8 mouse cellular contexts compared by ENCODE assay signal in genomic region chr6:134189174-134189573, GRCm38 (mm10).
DNase-seq lines count a peak whose midpoint lies in the region; ATAC-seq and TF ChIP-seq lines count a peak whose summit lies in the region.

No protein-coding gene starts in this region.

- no peaks in the 10 kb centered on the region for H3K27me3 ChIP-seq in forebrain, embryonic 10.5 days (ENCODE audit: poor library complexity, severe bottlenecking)
- H3K27me3 ChIP-seq in forebrain, postnatal 0 days (ENCODE audit: insufficient read depth, low read length) = no peaks in the 10 kb centered on the region
- H3K27me3 ChIP-seq in lung, embryonic 16.5 days (ENCODE audit: control insufficient read depth, insufficient read depth, low read depth, low read length) = no peaks in the 10 kb centered on the region
- H3K27me3 ChIP-seq in limb, embryonic 12.5 days = no peaks in the 10 kb centered on the region
- H3K27me3 ChIP-seq in stomach, embryonic 14.5 days (ENCODE audit: control insufficient read depth, insufficient read depth, low read length) = no peaks in the 10 kb centered on the region

- DNase-seq in forebrain, embryonic 10.5 days (ENCODE audit: extremely low spot score, low spot score) = no peak
- no peak for DNase-seq in forebrain, postnatal 0 days
- no peak for DNase-seq in lung, postnatal 25 days (ENCODE audit: low spot score)
- no peak for DNase-seq in right cerebral cortex, adult 2 months (ENCODE audit: low spot score in 2 of 2)
- no peak for DNase-seq in layer of hippocampus, postnatal 14 days (ENCODE audit: low spot score in 2 of 2)

- H3K4me2 ChIP-seq in forebrain, postnatal 0 days (ENCODE audit: low read depth) = no peak overlapping the region
- peak overlapping the region; percentile 32; the same call in 1 of the 2 replicates for H3K4me2 ChIP-seq in lung, embryonic 16.5 days (ENCODE audit: low read depth, low read length)
- no peak overlapping the region for H3K4me2 ChIP-seq in limb, embryonic 12.5 days
- no peak overlapping the region for H3K4me2 ChIP-seq in stomach, embryonic 14.5 days (replicated peaks; ENCODE audit: low read depth, low read length)

- H3K9ac ChIP-seq in forebrain, postnatal 0 days = no peak overlapping the region
- no peak overlapping the region for H3K9ac ChIP-seq in lung, embryonic 16.5 days (ENCODE audit: low read length)
- H3K9ac ChIP-seq in limb, embryonic 12.5 days (replicated peaks) = no peak overlapping the region
- no peak overlapping the region for H3K9ac ChIP-seq in stomach, embryonic 14.5 days (replicated peaks; ENCODE audit: low read depth, low read length)

- no peak overlapping the region for H3K4me3 ChIP-seq in forebrain, embryonic 10.5 days
- no peak overlapping the region for H3K4me3 ChIP-seq in forebrain, postnatal 0 days (ENCODE audit: low read depth, low read length)
- H3K4me3 ChIP-seq in lung, embryonic 16.5 days (ENCODE audit: low read length) = no peak overlapping the region
- H3K4me3 ChIP-seq in limb, embryonic 12.5 days (replicated peaks) = no peak overlapping the region
- no peak overlapping the region for H3K4me3 ChIP-seq in stomach, embryonic 14.5 days (ENCODE audit: low read depth, low read length)

- peaks cover 30% of the 10 kb centered on the region for H3K4me1 ChIP-seq in forebrain, embryonic 10.5 days
- H3K4me1 ChIP-seq in forebrain, postnatal 0 days (ENCODE audit: insufficient read depth) = 0 out of 2 replicates have a peak, but pooled peaks cover 13% of the 10 kb centered on the region
- H3K4me1 ChIP-seq in lung, embryonic 16.5 days (replicated peaks; ENCODE audit: control insufficient read depth, insufficient read depth, low read length) = peaks cover 58% of the 10 kb centered on the region
- peaks cover 31% of the 10 kb centered on the region for H3K4me1 ChIP-seq in limb, embryonic 12.5 days (replicated peaks)
- peaks cover 16% of the 10 kb centered on the region; the same call in 1 of the 2 replicates for H3K4me1 ChIP-seq in stomach, embryonic 14.5 days (ENCODE audit: control insufficient read depth, insufficient read depth, low read length)

- 60% methylated on average over 5 of the region's 5 CpGs for WGBS in forebrain, embryonic 10.5 days
- WGBS in forebrain, postnatal 0 days = 27% methylated on average over 5 of the region's 5 CpGs
- 6% methylated on average over 5 of the region's 5 CpGs for WGBS in lung, embryonic 16.5 days
- 33% methylated on average over 5 of the region's 5 CpGs for WGBS in limb, embryonic 12.5 days
- 15% methylated on average over 5 of the region's 5 CpGs for WGBS in stomach, embryonic 14.5 days

- H3K9me3 ChIP-seq in forebrain, embryonic 10.5 days = no peaks in the 10 kb centered on the region
- H3K9me3 ChIP-seq in forebrain, postnatal 0 days (ENCODE audit: low read length) = no peaks in the 10 kb centered on the region
- no peaks in the 10 kb centered on the region for H3K9me3 ChIP-seq in lung, embryonic 16.5 days (ENCODE audit: control insufficient read depth, low read length)
- H3K9me3 ChIP-seq in limb, embryonic 12.5 days = no peaks in the 10 kb centered on the region
- no peaks in the 10 kb centered on the region for H3K9me3 ChIP-seq in stomach, embryonic 14.5 days (ENCODE audit: control insufficient read depth, low read depth, low read length)

- TF ChIP-seq CTCF in forebrain, postnatal 0 days (IDR thresholded peaks at IDR 0.05; ENCODE audit: low read depth) = no peak

- no peaks in the 10 kb centered on the region for H3K36me3 ChIP-seq in forebrain, embryonic 10.5 days (replicated peaks)
- H3K36me3 ChIP-seq in forebrain, postnatal 0 days (ENCODE audit: insufficient read depth) = no peaks in the 10 kb centered on the region
- no peaks in the 10 kb centered on the region for H3K36me3 ChIP-seq in lung, embryonic 16.5 days (ENCODE audit: control insufficient read depth, insufficient read depth, low read length)
- no peaks in the 10 kb centered on the region for H3K36me3 ChIP-seq in limb, embryonic 12.5 days
- no peaks in the 10 kb centered on the region for H3K36me3 ChIP-seq in stomach, embryonic 14.5 days (ENCODE audit: control insufficient read depth, insufficient read depth, low read length)

- H3K27ac ChIP-seq in forebrain, embryonic 10.5 days = peak overlapping the region; percentile 74
- no peak overlapping the region for H3K27ac ChIP-seq in forebrain, postnatal 0 days (ENCODE audit: low read depth, low read length)
- H3K27ac ChIP-seq in lung, embryonic 16.5 days (ENCODE audit: low read length) = peak overlapping the region; percentile 87
- H3K27ac ChIP-seq in limb, embryonic 12.5 days = 0 out of 2 replicates have a peak overlapping the region, but pooled peaks have one; percentile 50
- peak overlapping the region; percentile 62; the same call in 1 of the 2 replicates for H3K27ac ChIP-seq in stomach, embryonic 14.5 days (ENCODE audit: low read length)

- no peak for ATAC-seq in forebrain, postnatal 0 days
- ATAC-seq in lung, embryonic 16.5 days (ENCODE audit: low read depth) = peak; percentile 36
- no peak for ATAC-seq in limb, embryonic 12.5 days (ENCODE audit: insufficient number of reproducible peaks, insufficient read depth, low FRiP score, low TSS enrichment, low read depth)
- ATAC-seq in stomach, embryonic 14.5 days (ENCODE audit: insufficient number of reproducible peaks, insufficient read depth, low FRiP score, low read depth) = no peak; the same call in 1 of the 2 replicates
